Mouse (Mus musculus) C2C12 (cell line): ENCODE measurements around the gene Nrm.

Experiments used
- CTCF ChIP-seq: IDR thresholded peaks from one replicate; pipeline ENCODE4 v1.5.1; 2011; ENCODE audit not compliant: control insufficient read depth, insufficient read depth, insufficient read length
- MAX ChIP-seq: IDR thresholded peaks from one replicate; pipeline ENCODE4 v1.6.1; 2011; ENCODE audit warnings: mild to moderate bottlenecking, control low read depth

- peak; percentile 8 for TF ChIP-seq CTCF
- TF ChIP-seq MAX: no peak
Measured at GRCm38 (mm10) chr17:35848112-35848511, 13.0 kb upstream of the Nrm start.
